Mouse (Mus musculus) adrenal gland, postnatal 25 days (tissue): ENCODE measurements around the gene Orm2. TPM values are rescaled to one million over a fixed set of nuclear protein-coding genes. Genes with fewer than 3 reads are reported as not detected.

ENCODE experiments used
- DNase-seq: peaks from one replicate; pipeline ENCODE4 v3.0.0; 2021; ENCODE audit warnings: mixed read lengths
- total RNA-seq: library from RNA; stranded (reverse); gene quantifications from 2 replicates; pipeline ENCODE4 v1.2.3, GENCODE M21; 2021

Orm2 gene
- total RNA-seq, 1 experiment from 2014 or later: 3.3 TPM

DNA sequence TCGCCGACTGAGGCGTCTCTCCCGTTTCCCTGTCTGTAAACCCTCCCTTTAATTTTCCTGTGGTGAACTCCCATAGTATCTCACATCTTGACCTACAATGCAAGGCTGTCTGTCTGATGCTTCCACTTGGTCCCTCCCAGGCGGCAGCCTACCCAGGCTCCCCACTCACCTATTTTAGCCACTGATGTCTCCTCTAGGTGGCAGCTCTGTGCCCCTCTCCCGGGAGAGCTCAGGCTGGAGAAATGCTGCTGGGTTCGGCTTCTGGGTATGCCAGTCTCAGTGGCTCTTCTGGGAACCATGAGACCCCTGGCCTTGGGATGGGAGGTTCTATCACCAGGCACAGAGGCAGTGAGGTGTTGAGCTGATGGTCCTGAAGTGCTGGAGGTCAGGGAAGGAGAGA lies 15.2 kb downstream of the Orm2 start:
- no peak for DNase-seq

GRCm38 (mm10) chr4:63382676-63383369 lies 20.6 kb downstream of the Orm2 start:
- DNase-seq: no peak

- DNase-seq: no peak
Measured at GRCm38 (mm10) chr4:63383474-63383873, 21.2 kb downstream of the Orm2 start.

DNA sequence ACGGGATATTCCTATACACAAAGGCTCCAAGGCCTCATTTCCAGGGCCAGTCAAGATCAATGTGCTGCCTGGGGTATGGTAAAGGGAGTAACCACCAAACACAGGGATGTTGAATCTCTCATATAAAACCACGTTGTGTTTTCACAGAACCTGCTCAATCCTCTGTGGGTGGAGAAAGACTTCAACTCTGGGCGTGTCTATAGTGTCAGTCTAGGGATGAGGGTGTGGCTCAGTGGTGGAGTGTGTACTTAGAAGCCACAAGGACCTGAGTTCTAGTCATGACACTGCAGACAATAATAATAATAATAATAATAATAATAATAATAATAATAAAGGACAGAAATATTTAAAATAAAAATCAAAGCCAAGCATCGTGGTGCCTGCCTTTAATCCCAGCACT lies 22.0 kb downstream of the Orm2 start:
- DNase-seq: no peak

- no peak for DNase-seq
Measured at GRCm38 (mm10) chr4:63385253-63385652, 23.0 kb downstream of the Orm2 start.

DNA sequence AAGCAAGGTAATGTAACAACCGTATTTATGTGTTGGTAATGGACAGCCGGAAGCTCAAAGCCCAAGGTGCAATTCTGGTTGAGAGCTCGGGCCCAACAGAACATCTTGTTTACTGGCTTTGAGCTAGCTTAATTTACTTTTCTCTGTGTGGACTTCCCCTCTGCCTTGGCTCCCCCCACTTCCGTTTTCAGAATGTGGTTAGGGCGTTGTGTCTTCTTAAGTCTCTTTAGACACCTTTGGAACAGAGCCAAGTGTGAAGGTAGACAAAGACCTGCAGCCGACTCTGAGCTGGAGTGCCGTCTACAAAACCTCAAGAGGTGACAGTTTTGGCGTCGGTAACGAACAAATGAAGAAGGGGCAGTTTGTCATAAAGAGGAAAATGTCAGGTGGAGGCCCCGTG lies 23.5 kb downstream of the Orm2 start:
- DNase-seq: no peak

DNA sequence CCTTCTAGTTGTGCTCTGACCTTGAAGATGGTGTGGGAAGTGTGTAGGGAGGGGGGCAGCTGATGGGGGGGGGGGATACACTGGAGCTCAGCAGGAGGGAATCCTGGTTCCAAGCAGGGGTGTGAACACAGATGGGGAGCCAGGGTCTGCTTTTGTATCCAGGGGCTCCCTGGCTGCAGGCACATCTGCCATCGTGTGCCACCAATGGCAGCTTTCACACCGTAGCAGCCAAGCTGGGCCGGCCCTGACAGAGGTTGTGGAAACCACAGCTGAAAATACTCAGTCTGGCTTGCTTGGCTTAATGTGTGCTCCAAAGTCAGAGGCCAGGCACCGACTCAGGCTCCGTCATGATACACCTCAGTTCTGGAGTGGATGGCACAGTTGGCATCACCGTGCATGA lies 25.8 kb downstream of the Orm2 start:
- DNase-seq: no peak

- DNase-seq: no peak
Measured at GRCm38 (mm10) chr4:63389121-63389886, 27.1 kb downstream of the Orm2 start.

DNA sequence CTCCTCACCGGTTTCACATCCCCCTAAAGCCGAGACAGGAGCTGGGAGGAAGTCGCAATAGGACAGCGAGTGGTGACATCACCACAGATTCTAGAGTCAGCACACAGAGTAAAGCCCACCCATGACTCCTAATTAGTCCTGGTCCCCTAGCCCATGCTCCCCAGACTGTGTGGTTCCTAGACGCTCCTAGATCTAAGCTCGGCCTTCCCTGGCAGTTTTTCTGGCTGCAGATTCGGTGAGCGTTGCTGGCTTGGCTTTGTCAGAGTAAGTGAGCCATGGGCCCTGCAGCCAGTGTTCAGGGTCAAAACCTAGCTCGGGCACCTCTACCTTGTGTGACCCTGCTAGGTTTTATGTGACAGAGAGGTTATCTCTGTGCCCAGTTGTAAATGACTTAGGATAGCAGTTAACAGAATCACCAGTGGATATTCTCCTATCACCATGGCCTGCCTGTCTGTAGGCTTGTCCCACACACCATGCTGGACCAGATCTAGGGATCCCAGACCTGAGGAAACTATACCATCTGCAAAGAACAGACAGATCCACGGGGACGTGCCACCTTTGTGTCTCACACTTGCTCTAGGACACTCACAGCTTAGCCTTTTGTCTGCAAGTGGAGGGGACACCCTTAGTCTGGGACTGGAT lies 27.8 kb downstream of the Orm2 start:
- no peak for DNase-seq

DNA sequence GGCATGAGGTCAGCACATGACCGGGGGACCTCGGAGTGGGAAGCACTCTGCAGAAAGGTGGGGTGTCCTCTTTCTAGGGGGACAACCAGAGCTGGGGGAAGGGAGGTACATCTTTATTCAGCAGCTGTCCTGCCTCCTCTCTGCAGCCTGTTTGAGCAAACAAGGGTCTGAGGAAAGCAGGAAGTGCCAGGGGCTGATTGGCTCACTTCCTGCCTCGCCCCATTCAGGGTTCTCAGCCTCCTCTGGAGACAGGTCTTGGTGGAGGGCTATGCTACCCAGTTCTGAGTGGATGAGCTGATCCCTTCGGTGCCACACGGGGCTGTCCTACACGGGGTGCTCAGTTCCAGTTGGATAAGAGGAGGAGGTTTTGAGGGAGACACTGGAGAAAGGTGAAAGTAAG lies 29.1 kb downstream of the Orm2 start:
- DNase-seq: no peak

GRCm38 (mm10) chr4:63397981-63398537 lies 35.8 kb downstream of the Orm2 start:
- DNase-seq: no peak

DNA sequence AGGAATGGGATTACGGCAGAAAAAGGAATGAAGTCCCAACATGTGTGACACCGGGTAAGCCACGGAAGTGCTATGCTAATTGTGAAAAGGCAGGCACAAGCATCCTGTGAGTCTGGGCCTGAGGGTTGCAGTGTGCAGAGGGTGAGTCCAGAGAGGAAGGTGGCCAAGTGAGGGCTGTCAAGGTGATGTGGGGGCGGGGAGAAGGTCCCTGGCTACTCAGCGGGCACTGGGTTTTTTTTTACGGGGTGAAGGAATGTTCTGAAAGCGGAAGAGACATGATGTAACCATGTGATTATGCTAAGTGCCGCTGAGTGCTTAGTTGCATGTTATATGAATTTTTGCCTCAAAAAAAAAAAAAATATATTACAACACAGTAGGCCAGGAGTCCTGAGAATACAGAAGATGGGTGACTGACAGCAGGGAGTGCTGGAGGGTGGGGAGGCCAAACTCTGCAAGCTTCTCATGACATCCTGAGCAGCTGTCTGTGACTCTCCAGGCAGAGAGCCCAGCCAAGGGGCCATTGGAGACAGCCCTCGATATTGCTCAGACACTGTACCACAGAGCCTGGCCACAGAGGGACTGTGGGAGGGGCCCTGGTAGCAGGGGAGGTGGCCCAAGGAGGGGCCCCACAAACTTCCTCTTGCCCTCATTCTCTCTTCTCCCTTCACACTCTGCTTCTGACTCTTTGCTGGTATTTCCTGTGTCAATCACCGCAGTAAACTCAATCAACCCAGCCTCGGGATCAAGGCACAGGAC lies 36.8 kb downstream of the Orm2 start:
- no peak for DNase-seq

- no peak for DNase-seq
Measured at GRCm38 (mm10) chr4:63399691-63400270, 37.5 kb downstream of the Orm2 start.

- DNase-seq: no peak
Measured at GRCm38 (mm10) chr4:63400541-63401306, 38.5 kb downstream of the Orm2 start.

DNA sequence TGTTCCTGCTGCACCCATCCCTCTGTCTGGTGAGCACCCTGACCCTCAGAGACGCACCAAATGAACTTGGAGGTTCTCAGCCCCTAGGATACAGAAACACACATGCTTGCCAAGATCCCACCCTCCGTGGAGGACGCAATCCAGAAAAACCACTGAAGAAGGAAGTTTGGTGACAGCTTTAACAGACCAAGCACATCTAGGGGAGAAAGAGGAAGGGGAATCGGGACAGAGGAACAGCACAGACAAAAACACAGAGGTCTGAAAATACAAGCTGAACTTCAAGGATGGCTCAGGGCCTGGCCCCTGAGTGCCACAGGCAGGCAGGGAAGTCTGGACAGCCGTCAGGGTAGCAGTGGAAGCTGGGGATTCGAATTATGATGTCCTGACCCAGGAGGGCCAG lies 39.4 kb downstream of the Orm2 start:
- DNase-seq: no peak

- DNase-seq: no peak
Measured at GRCm38 (mm10) chr4:63402056-63402455, 39.8 kb downstream of the Orm2 start.

DNA sequence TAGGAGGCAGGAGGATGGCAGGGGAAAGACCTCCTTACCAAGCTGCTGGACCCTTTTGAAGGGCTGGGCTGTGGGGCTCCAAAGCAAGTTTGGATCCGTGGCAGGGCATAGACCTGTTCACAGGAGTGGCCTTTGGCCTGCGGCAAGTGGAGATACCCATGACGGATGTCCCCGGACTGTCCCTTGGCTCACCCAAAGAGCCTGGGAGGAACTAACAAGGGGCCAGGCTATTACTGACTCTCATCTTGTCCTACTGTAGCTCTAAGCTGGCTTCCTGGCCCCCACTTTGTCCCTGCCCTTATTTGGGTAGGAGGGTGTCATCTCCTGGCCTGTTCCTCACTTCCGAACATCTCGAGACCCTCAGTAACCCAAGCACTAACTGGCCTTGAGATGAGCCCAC lies 40.3 kb downstream of the Orm2 start:
- no peak for DNase-seq

GRCm38 (mm10) chr4:63403040-63403959 lies 41.1 kb downstream of the Orm2 start, which contains the start of gene Akna:
Gene Akna (minus strand): TSS chr4:63403354.
- peak; percentile 92 for DNase-seq

- no peak for DNase-seq
Measured at GRCm38 (mm10) chr4:63404205-63404604, 42.0 kb downstream of the Orm2 start.

GRCm38 (mm10) chr4:63405051-63405450 lies 42.8 kb downstream of the Orm2 start:
- DNase-seq: no peak
